Mouse (Mus musculus): Measurements from ENCODE around the gene Wwp2. TPM values are rescaled to one million over a fixed set of nuclear protein-coding genes. Genes with fewer than 3 reads are reported as not detected.

The Wwp2 gene
- polyA plus RNA-seq, 1 experiment from 2014 or later, result 176 TPM

DNA sequence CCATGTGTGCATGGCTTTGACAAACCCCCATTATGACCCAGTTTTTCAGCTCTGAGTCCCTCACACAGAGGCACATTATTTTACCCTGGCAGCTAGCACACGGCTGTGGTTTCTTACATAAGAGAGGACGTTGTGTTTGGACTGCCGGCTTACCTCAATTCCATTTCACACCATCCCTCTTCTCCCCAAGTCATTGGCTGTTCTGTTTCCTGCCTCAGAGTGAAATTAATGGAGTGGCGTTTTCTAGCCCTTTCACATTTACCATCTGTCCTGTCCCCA lies 86.3 kb downstream of the Wwp2 start:
- DNase-seq (ENCODE audit: low spot score) (no peak), ATAC-seq (ENCODE audit: insufficient number of reproducible peaks, low FRiP score, low TSS enrichment, low read depth) (peak; percentile 86)
- WGBS, result 52% methylated on average over 4 of the region's 4 CpGs
- H3K27me3 ChIP-seq (ENCODE audit: control insufficient read depth, insufficient read depth, low read length), result no peaks in the 10 kb centered on the region
- no peaks in the 10 kb centered on the region for H3K9me3 ChIP-seq (ENCODE audit: control insufficient read depth, low read length)
- peaks cover 7% of the 10 kb centered on the region; the same call in 1 of the 2 replicates for H3K36me3 ChIP-seq (ENCODE audit: control insufficient read depth, insufficient read depth, low read length)
- no peak overlapping the region for H3K4me2 ChIP-seq (ENCODE audit: low read depth, severe bottlenecking)
- no peak overlapping the region for H3K4me3 ChIP-seq (ENCODE audit: low read depth, low read length)
- no peak overlapping the region for H3K9ac ChIP-seq (ENCODE audit: low read length)
- H3K4me1 ChIP-seq (ENCODE audit: control insufficient read depth, insufficient read depth, low read length), result peaks cover 10% of the 10 kb centered on the region; the same call in 1 of the 2 replicates
- H3K27ac ChIP-seq (replicated peaks; ENCODE audit: low read depth, low read length), result peak overlapping the region; percentile 81

- ATAC-seq (ENCODE audit: insufficient number of reproducible peaks, low FRiP score, low TSS enrichment, low read depth) (no peak), DNase-seq (ENCODE audit: low spot score) (no peak)
- Histone ChIP-seq H3K4me1 (ENCODE audit: control insufficient read depth, insufficient read depth, low read length) (0 out of 2 replicates have a peak, but pooled peaks cover 4% of the 10 kb centered on the region), H3K9ac (ENCODE audit: low read length) (no peak overlapping the region), H3K4me3 (ENCODE audit: low read depth, low read length) (no peak overlapping the region), H3K4me2 (ENCODE audit: low read depth, severe bottlenecking) (no peak overlapping the region), H3K36me3 (ENCODE audit: control insufficient read depth, insufficient read depth, low read length) (no peaks in the 10 kb centered on the region), H3K27ac (replicated peaks; ENCODE audit: low read depth, low read length) (no peak overlapping the region), H3K9me3 (ENCODE audit: control insufficient read depth, low read length) (no peaks in the 10 kb centered on the region), H3K27me3 (ENCODE audit: control insufficient read depth, insufficient read depth, low read length) (no peaks in the 10 kb centered on the region)
- WGBS, result 95% methylated on average over 4 of the region's 4 CpGs
Measured at GRCm38 (mm10) chr8:107524535-107524934, 88.4 kb downstream of the Wwp2 start.

GRCm38 (mm10) chr8:107528786-107529185 lies 92.6 kb downstream of the Wwp2 start:
- ATAC-seq (ENCODE audit: insufficient number of reproducible peaks, low FRiP score, low TSS enrichment, low read depth), result no peak
- WGBS, result 92% methylated on average over 6 of the region's 6 CpGs
- Histone ChIP-seq H3K27me3 (ENCODE audit: control insufficient read depth, insufficient read depth, low read length) (no peaks in the 10 kb centered on the region), H3K9ac (ENCODE audit: low read length) (no peak overlapping the region), H3K4me3 (ENCODE audit: low read depth, low read length) (no peak overlapping the region), H3K36me3 (ENCODE audit: control insufficient read depth, insufficient read depth, low read length) (no peaks in the 10 kb centered on the region; the same call in 1 of the 2 replicates), H3K27ac (replicated peaks; ENCODE audit: low read depth, low read length) (no peak overlapping the region), H3K9me3 (ENCODE audit: control insufficient read depth, low read length) (no peaks in the 10 kb centered on the region), H3K4me1 (ENCODE audit: control insufficient read depth, insufficient read depth, low read length) (no peaks in the 10 kb centered on the region), H3K4me2 (ENCODE audit: low read depth, severe bottlenecking) (no peak overlapping the region)
- DNase-seq (ENCODE audit: low spot score), result no peak

DNA sequence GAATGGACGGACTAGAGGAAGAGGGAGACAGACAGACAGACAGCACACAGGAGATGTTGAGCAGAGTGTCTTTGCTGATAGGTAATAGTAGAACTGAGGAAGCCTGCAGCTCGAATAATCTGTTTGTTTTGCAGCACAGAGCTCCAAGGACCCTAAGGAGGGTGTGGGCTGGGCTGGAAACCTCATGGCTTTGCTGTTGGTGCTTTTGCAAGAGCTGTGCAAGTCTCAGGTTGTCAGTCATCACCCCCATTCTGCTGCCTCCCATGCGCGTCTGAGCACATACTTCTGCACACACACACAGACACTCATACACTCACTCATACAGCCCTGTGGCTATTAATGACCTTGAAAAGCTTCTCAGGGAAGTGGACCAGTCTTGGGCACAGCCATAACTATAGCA lies 101.3 kb downstream of the Wwp2 start:
- H3K36me3 ChIP-seq (ENCODE audit: control insufficient read depth, insufficient read depth, low read length), result no peaks in the 10 kb centered on the region; the same call in 1 of the 2 replicates
- H3K9me3 ChIP-seq (ENCODE audit: control insufficient read depth, low read length), result no peaks in the 10 kb centered on the region
- H3K27me3 ChIP-seq (ENCODE audit: control insufficient read depth, insufficient read depth, low read length), result no peaks in the 10 kb centered on the region
- H3K4me1 ChIP-seq (ENCODE audit: control insufficient read depth, insufficient read depth, low read length), result no peaks in the 10 kb centered on the region
- H3K4me3 ChIP-seq (ENCODE audit: low read depth, low read length), result no peak overlapping the region
- H3K9ac ChIP-seq (ENCODE audit: low read length), result no peak overlapping the region
- H3K4me2 ChIP-seq (ENCODE audit: low read depth, severe bottlenecking), result no peak overlapping the region
- no peak for ATAC-seq (ENCODE audit: insufficient number of reproducible peaks, low FRiP score, low TSS enrichment, low read depth)
- DNase-seq (ENCODE audit: low spot score), result no peak
- 79% methylated on average over 4 of the region's 4 CpGs for WGBS
- peak overlapping the region; percentile 21; the same call in 1 of the 2 replicates for H3K27ac ChIP-seq (replicated peaks; ENCODE audit: low read depth, low read length)

DNA sequence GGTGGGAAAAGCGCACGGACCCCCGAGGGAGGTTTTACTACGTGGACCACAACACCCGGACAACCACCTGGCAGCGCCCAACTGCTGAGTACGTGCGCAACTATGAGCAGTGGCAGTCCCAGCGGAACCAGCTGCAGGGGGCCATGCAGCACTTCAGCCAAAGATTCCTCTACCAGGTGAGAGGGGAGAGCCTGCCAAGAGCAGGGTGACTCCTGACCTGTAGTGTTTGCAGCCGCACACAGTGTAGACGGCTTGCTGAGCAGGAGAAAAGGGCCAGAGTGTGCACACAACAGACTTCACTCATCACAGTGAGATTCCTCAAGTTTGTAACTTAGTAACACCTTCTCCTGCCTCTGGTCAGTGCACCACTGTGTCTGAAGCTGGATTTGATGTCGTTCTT lies 104.5 kb downstream of the Wwp2 start:
- Histone ChIP-seq H3K36me3 (ENCODE audit: control insufficient read depth, insufficient read depth, low read length) (no peaks in the 10 kb centered on the region; the same call in 1 of the 2 replicates), H3K4me1 (ENCODE audit: control insufficient read depth, insufficient read depth, low read length) (peaks cover 2% of the 10 kb centered on the region; the same call in 1 of the 2 replicates), H3K27me3 (ENCODE audit: control insufficient read depth, insufficient read depth, low read length) (no peaks in the 10 kb centered on the region), H3K27ac (replicated peaks; ENCODE audit: low read depth, low read length) (no peak overlapping the region), H3K9ac (ENCODE audit: low read length) (no peak overlapping the region), H3K9me3 (ENCODE audit: control insufficient read depth, low read length) (no peaks in the 10 kb centered on the region), H3K4me3 (ENCODE audit: low read depth, low read length) (no peak overlapping the region), H3K4me2 (ENCODE audit: low read depth, severe bottlenecking) (no peak overlapping the region)
- DNase-seq (ENCODE audit: low spot score) (no peak), ATAC-seq (ENCODE audit: insufficient number of reproducible peaks, low FRiP score, low TSS enrichment, low read depth) (no peak)
- WGBS, result 90% methylated on average over 12 of the region's 12 CpGs

DNA sequence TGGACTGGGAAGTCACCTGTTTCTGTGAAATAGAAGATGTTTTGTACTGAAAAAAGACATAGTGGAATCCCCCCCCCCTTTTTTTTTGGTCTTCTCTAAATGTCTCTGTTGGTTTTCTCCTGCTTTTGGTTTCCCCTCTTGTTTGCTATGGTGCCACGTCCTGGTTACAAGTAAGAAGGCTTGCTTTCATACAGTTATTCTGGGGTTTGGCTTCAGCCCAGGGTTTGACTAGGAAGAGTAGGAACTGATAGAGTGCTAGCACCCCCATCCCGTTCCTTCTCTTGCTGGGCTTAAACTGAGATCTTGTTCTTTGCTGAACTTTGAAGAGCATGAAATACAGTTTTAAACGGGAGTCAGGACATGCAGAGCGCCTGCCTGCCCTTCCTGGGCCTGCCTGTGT lies 105.2 kb downstream of the Wwp2 start:
- Histone ChIP-seq H3K27me3 (ENCODE audit: control insufficient read depth, insufficient read depth, low read length) (no peaks in the 10 kb centered on the region), H3K36me3 (ENCODE audit: control insufficient read depth, insufficient read depth, low read length) (no peaks in the 10 kb centered on the region; the same call in 1 of the 2 replicates), H3K9ac (ENCODE audit: low read length) (no peak overlapping the region), H3K4me3 (ENCODE audit: low read depth, low read length) (no peak overlapping the region), H3K27ac (replicated peaks; ENCODE audit: low read depth, low read length) (no peak overlapping the region), H3K4me2 (ENCODE audit: low read depth, severe bottlenecking) (no peak overlapping the region), H3K9me3 (ENCODE audit: control insufficient read depth, low read length) (no peaks in the 10 kb centered on the region), H3K4me1 (ENCODE audit: control insufficient read depth, insufficient read depth, low read length) (peaks cover 2% of the 10 kb centered on the region; the same call in 1 of the 2 replicates)
- 93% methylated on average over 4 of the region's 4 CpGs for WGBS
- no peak for ATAC-seq (ENCODE audit: insufficient number of reproducible peaks, low FRiP score, low TSS enrichment, low read depth)
- no peak for DNase-seq (ENCODE audit: low spot score)

- Histone ChIP-seq H3K9ac (ENCODE audit: low read length) (no peak overlapping the region), H3K36me3 (ENCODE audit: control insufficient read depth, insufficient read depth, low read length) (no peaks in the 10 kb centered on the region; the same call in 1 of the 2 replicates), H3K4me3 (ENCODE audit: low read depth, low read length) (no peak overlapping the region), H3K4me2 (ENCODE audit: low read depth, severe bottlenecking) (no peak overlapping the region), H3K27me3 (ENCODE audit: control insufficient read depth, insufficient read depth, low read length) (no peaks in the 10 kb centered on the region), H3K4me1 (ENCODE audit: control insufficient read depth, insufficient read depth, low read length) (peaks cover 2% of the 10 kb centered on the region; the same call in 1 of the 2 replicates), H3K9me3 (ENCODE audit: control insufficient read depth, low read length) (no peaks in the 10 kb centered on the region), H3K27ac (replicated peaks; ENCODE audit: low read depth, low read length) (no peak overlapping the region)
- 92% methylated on average over 3 of the region's 3 CpGs for WGBS
- no peak for ATAC-seq (ENCODE audit: insufficient number of reproducible peaks, low FRiP score, low TSS enrichment, low read depth)
- DNase-seq (ENCODE audit: low spot score), result no peak
Measured at GRCm38 (mm10) chr8:107542151-107542550, 106.0 kb downstream of the Wwp2 start.

DNA sequence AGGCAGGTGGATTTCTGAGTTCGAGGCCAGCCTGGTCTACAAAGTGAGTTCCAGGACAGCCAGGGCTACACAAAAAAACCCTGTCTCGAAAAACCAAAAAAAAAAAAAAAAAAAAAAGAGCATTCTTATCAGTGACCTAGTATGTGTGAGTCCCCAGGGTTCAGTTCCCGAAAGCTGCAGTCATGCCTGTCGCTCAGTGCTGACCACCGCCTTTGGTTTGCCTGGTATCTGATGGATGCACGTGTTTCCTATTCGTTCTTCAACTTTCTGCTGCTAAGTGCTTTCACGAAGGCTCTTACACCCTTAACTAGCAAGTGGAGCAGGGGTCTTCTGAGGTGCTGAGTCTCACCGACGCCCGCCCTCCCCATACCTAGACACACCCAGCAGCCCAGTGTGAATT lies 107.5 kb downstream of the Wwp2 start:
- H3K4me2 ChIP-seq (ENCODE audit: low read depth, severe bottlenecking), result no peak overlapping the region; the same call in 1 of the 2 replicates
- ATAC-seq (ENCODE audit: insufficient number of reproducible peaks, low FRiP score, low TSS enrichment, low read depth), result no peak
- no peak overlapping the region for H3K9ac ChIP-seq (ENCODE audit: low read length)
- H3K4me1 ChIP-seq (ENCODE audit: control insufficient read depth, insufficient read depth, low read length), result peaks cover 2% of the 10 kb centered on the region; the same call in 1 of the 2 replicates
- H3K4me3 ChIP-seq (ENCODE audit: low read depth, low read length), result no peak overlapping the region
- H3K36me3 ChIP-seq (ENCODE audit: control insufficient read depth, insufficient read depth, low read length), result no peaks in the 10 kb centered on the region; the same call in 1 of the 2 replicates
- no peaks in the 10 kb centered on the region for H3K9me3 ChIP-seq (ENCODE audit: control insufficient read depth, low read length)
- 93% methylated on average over 10 of the region's 11 CpGs for WGBS
- no peaks in the 10 kb centered on the region for H3K27me3 ChIP-seq (ENCODE audit: control insufficient read depth, insufficient read depth, low read length)
- no peak for DNase-seq (ENCODE audit: low spot score)
- peak overlapping the region; percentile 80 for H3K27ac ChIP-seq (replicated peaks; ENCODE audit: low read depth, low read length)

GRCm38 (mm10) chr8:107544211-107544610 lies 108.0 kb downstream of the Wwp2 start:
- ATAC-seq (ENCODE audit: insufficient number of reproducible peaks, low FRiP score, low TSS enrichment, low read depth) (peak; percentile 58), DNase-seq (ENCODE audit: low spot score) (no peak)
- WGBS, result 83% methylated on average over 8 of the region's 8 CpGs

More at GRCm38 (mm10) chr8:107544211-107544610, 108.0 kb downstream of the Wwp2 start:
- Histone ChIP-seq H3K27me3 (ENCODE audit: control insufficient read depth, insufficient read depth, low read length) (no peaks in the 10 kb centered on the region), H3K9me3 (ENCODE audit: control insufficient read depth, low read length) (no peaks in the 10 kb centered on the region), H3K9ac (ENCODE audit: low read length) (no peak overlapping the region), H3K4me3 (ENCODE audit: low read depth, low read length) (no peak overlapping the region), H3K4me1 (ENCODE audit: control insufficient read depth, insufficient read depth, low read length) (peaks cover 2% of the 10 kb centered on the region; the same call in 1 of the 2 replicates), H3K27ac (replicated peaks; ENCODE audit: low read depth, low read length) (peak overlapping the region; percentile 80), H3K4me2 (ENCODE audit: low read depth, severe bottlenecking) (no peak overlapping the region; the same call in 1 of the 2 replicates), H3K36me3 (ENCODE audit: control insufficient read depth, insufficient read depth, low read length) (no peaks in the 10 kb centered on the region; the same call in 1 of the 2 replicates)

All from limb, embryonic 11.5 days (tissue).